Mouse (Mus musculus) ES-CJ7 (cell line): ENCODE measurements around the gene Chmp3.

Source experiments
- DNase-seq: peaks from one replicate; pipeline ENCODE4 v3.0.0; 2011; ENCODE audit warnings: low read depth, low spot score

Gene Chmp3

DNA sequence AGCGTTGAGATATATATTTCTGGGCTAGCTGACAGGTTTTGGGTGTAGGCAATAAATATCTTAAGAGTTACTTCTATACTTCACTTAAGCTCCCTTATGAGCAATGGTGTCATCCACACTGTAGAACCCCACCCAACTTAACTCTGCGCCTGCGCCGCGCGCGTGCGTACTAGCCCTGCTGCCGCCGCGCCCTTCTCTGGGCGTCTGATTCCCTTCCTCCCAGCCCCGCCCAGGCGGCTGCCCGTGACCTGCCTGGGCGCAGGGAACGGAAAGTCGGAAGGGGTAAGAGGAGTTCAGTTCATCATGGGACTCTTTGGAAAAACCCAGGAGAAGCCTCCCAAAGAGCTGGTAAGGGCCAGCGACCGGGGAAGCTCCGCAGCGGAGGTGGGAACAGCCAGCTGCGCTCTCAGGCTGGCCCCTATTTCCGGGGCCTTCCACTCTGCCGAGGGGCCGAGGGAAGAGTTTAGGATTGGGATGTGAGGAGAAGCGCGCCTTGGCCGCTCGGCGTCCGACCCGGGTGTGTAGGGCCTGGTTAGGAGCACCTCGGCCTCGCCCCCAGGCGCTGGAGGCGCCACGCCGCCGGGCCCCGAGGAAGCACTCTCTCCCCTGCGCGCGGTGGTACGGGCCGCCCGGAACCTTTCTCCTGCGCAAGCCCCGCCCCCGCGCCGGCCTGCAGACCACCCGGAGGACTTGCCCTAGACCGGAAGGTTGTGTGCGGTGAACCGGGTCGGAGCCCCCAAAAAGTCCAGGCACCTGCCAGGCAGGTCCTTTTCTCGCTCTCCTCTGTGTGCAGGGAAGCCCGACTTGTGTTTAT lies at the start of gene Chmp3:
TSS of gene Chmp3 (plus strand) at position 112 of the 814 bp plus-strand sequence.
- peak; percentile 95 for DNase-seq

- peak; percentile 20 for DNase-seq
These were observed 49.1 kb upstream of the Chmp3 start for GRCm38 (mm10) chr6:71494341-71495020.

GRCm38 (mm10) chr6:71500575-71500974 lies 43.0 kb upstream of the Chmp3 start:
- DNase-seq: no peak

DNA sequence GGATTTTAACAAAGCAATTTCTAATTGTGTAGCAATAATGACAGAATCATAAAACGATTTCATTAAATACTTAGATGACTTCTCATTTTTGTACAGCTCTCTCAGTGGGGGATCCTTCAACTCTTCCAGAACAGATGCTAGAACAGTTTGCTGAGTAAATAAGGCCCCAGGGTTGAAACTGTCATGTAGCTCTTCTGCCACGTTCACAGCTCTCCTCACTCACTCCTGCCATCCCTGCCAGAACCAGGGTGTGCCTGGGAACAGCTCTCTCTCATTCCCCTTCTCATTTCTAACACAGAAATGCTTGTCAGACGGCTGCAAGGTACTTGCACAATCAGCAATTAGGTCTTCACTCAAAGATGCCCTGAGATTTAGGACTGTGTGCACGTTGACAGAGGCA lies 40.6 kb upstream of the Chmp3 start:
- DNase-seq: no peak

- DNase-seq: no peak
These were observed 39.9 kb upstream of the Chmp3 start for GRCm38 (mm10) chr6:71503670-71504069.

GRCm38 (mm10) chr6:71504091-71504490 lies 39.5 kb upstream of the Chmp3 start:
- DNase-seq: no peak

DNA sequence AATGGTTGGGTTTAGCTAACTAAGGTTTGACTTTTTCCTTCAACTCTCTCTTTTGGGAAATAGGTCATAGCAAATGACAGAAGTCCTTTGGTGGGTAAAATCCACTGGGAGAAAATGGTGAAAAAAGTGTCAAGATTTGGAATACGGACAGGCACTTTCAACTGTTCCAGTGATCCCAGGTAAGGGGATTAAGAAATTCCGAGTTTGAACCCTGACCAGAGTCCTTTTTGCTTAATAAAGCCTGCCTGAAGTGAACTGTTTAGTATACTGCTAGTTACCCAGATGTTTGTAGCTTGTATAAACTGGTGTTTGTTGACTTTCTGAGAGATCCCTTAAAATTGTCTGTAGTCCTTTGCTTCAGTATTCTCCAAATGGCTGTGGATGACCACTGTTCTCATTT lies 37.9 kb upstream of the Chmp3 start:
- DNase-seq: no peak

DNA sequence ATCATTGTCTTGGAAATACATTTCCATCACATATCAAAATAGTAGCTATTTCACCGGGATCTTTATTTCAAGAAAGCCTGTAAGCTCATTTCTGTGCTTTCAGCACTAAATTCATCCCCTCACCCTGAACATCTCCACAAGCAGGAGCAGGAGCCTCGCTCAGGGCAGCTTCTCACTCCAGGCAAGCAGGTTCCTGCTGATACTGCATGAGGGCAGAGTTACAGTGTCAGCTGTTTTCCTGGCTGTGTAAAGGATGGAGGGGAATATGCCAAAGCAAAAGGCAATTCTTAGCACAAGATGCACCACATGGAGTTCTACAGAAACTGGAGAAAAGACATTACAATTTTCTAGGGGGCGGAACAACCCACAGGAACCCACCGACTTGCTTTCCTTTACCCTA lies 24.1 kb upstream of the Chmp3 start:
- no peak for DNase-seq

- no peak for DNase-seq
These were observed 18.0 kb upstream of the Chmp3 start for GRCm38 (mm10) chr6:71525556-71525955.

DNA sequence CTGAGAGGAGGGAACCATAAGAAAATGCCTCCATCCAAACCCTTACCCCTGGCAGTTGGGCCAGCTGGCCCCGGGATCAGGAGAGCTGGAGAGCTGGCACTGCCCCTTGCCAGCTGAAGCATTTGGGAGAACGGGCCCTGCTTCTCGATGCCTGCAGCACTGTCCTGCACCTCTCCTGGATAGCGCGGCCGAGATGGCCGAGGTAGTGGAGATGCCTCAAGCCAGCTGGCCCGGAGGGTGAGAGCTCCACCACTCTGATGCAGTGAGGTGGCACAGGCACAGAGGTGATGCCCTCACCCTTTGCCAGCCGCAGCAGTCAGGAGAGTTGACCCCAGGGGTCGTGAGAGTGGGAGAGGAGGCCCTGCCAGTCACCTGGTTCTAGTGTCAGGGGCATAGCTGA lies 16.5 kb upstream of the Chmp3 start:
- no peak for DNase-seq

DNA sequence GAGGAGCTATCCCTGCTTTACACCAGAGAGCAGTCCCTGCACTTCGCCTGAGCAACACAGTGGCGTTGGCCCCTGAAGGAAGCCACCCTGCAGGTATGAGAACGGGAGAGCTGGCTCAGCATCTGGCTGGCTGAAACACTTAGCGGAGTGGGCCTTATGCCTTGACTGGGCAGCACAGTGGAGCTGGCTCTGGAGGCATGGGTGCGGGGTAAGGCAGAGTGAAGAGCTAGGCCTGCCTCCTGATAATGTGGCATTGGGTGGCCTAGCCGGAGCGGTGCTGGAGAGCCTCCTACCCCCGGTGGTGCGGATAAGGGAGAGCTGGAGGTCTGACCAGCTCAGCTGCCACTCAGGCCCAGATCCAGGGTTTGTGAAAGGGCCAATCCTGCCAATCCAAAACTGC lies 15.8 kb upstream of the Chmp3 start:
- no peak for DNase-seq

GRCm38 (mm10) chr6:71530176-71530575 lies 13.4 kb upstream of the Chmp3 start:
- DNase-seq: no peak

GRCm38 (mm10) chr6:71537286-71537685 lies 6.3 kb upstream of the Chmp3 start:
- no peak for DNase-seq

DNA sequence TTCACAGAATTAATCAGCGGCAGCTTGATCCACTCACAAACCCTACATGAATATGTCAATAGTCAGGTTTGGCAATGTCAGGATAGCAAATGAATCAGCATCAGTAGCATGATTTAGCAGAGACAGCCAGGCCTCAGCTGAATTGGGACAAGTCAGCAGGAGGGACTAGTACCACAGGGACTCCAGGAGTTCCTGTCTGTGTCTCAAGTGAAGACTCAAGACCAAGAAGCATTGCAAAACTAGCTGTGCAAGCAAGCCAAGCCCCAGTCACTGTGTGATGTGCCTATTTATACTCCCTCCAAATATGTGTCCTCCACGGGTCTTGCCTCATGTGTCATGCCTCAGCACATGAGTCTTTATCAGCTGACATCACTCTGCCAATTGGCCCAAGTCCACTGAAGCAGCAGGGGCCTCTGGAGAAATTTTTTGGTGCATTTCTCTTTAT lies 11.9 kb downstream of the Chmp3 start:
- DNase-seq: no peak

- no peak for DNase-seq
These were observed 13.2 kb downstream of the Chmp3 start for GRCm38 (mm10) chr6:71556826-71557225.

DNA sequence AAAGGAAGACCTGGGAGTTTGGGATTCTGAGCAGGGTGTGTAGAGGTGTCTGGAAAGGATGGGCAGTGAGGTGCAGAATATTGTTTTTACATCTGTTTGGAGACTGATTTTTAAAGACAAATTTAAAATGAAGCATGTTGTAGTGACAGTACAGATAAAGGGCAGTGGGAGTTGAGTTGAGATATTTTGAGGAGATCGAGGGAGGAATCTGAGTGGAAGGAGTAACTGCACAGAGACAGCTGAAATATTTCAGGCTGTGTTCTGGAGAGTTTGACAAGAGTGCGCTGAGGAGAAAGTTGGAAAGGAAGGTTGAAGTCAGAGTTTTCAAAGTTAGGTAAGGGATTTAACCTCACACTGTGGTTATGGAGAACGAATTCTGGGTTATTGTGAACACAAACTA lies 25.0 kb downstream of the Chmp3 start:
- DNase-seq: no peak

DNA sequence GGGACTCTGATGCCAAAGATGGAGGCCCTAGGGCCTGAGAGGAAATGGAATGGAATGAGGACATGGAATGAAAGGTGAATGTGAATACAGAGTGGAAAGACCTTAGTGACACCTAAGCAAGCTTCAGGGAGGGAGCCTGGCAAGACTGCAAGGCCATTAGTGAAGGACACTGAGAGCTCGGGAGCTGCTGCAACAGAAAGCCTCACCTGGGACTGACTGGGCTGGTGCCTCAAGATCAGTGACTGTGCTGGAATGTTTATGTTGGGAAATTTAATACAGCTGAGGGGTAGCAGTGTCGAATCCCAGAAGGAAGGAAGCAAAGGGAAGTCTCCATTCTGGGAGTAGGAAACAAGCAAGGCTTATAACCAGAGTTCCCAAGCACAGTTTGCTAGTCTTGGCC lies 25.4 kb downstream of the Chmp3 start:
- no peak for DNase-seq

DNA sequence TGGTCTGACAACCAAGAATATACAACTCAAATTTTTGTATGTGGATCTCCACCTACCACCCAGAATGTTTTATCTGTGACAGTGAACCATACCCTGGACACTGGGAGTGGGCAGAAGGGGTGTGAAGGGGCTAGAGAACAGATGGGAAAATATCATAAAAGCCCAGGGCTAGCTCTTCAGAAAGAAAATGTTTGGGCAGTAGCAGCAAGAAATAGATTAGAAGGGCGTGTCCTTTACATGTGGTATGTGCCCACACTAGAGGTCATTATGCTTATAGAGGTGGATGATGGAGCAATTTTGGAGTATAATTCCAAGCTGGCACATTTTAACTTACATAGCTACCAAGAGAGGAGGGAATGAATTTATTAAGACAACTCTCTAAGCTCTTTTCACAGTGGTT lies 31.8 kb downstream of the Chmp3 start:
- no peak for DNase-seq

GRCm38 (mm10) chr6:71579478-71579877 lies 35.9 kb downstream of the Chmp3 start:
- DNase-seq: no peak

DNA sequence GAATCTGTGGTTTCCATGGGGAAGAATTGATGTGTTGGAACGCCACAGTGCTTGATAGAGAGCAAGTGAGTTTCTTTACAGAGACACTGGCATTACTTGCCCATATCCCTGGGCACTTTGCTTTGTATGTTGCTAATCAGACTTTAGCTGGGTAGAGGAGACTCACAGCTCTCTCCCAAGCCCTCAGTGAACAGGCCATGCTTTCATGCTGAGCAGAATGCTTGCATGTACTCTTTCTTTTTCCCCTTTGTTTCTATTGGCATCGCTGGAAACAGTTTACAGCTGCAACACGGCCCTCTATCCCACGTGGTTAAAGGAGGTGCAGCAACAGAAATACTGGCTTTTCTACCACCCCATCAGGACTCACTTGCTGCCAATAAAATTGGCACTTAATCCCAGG lies 39.6 kb downstream of the Chmp3 start:
- DNase-seq: no peak

GRCm38 (mm10) chr6:71589401-71589800 lies 45.8 kb downstream of the Chmp3 start:
- no peak for DNase-seq

GRCm38 (mm10) chr6:71590154-71590553 lies 46.6 kb downstream of the Chmp3 start:
- DNase-seq: no peak

GRCm38 (mm10) chr6:71607756-71608155 lies 64.2 kb downstream of the Chmp3 start:
- peak; percentile 35 for DNase-seq
